Mouse (Mus musculus): ENCODE data around the gene Tacr2. TPM values are rescaled to one million over a fixed set of nuclear protein-coding genes. Genes with fewer than 3 reads are reported as not detected.
A peak's percentile ranks its signal among the peaks of the same experiment; 100 is the strongest.

Gene Tacr2
- polyA plus RNA-seq (2014; fragmentation: Nextera tagmentation; extraction: Ambion mirVana): not detected in 2 replicates

GRCm38 (mm10) chr10:62252000-62252488 is at the start of gene Tacr2:
Gene Tacr2 (plus strand): TSS chr10:62252438.
- Histone ChIP-seq H3K36me3 (ENCODE audit: control insufficient read depth, insufficient read depth, low read length) (no peaks in the 10 kb centered on the region), H3K4me1 (ENCODE audit: control insufficient read depth, insufficient read depth, low read length) (no peaks in the 10 kb centered on the region), H3K27me3 (ENCODE audit: control insufficient read depth, insufficient read depth, low read length) (no peaks in the 10 kb centered on the region), H3K9ac (ENCODE audit: low read length) (no peak within 1 kb of the TSS), H3K9me3 (ENCODE audit: control insufficient read depth, low read length) (no peaks in the 10 kb centered on the region), H3K4me3 (ENCODE audit: low read depth, low read length) (no peak within 1 kb of the TSS), H3K4me2 (ENCODE audit: low read depth, severe bottlenecking) (no peak within 1 kb of the TSS), H3K27ac (replicated peaks; ENCODE audit: low read depth, low read length) (no peak within 1 kb of the TSS)
- 52% methylated on average over 12 of the region's 12 CpGs for WGBS
- no peak for DNase-seq (ENCODE audit: low spot score)
- no peak for ATAC-seq (ENCODE audit: insufficient number of reproducible peaks, low FRiP score, low TSS enrichment, low read depth)

DNA sequence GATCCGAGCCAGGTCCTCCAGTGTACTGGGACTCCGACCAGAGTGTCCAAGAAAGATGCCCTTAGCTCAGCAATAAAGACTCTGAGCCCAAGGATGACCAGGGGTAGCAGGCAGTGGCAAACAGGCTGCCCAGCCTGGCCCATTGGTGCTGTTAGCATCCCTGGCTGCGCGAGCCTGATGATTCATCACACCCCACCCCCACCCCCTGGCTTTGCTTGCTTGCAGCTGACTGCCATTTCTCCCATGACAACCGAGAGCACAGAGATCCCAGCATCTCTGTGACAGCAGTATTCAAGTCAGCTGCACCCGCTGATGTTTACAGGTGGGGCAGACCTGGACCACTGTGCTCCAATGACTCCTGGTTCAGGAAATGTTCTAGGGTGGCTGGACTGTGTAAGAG is 49.7 kb upstream of the Tacr2 start:
- Histone ChIP-seq H3K27me3 (ENCODE audit: control insufficient read depth, insufficient read depth, low read length) (no peaks in the 10 kb centered on the region), H3K36me3 (ENCODE audit: control insufficient read depth, insufficient read depth, low read length) (no peaks in the 10 kb centered on the region), H3K4me2 (ENCODE audit: low read depth, severe bottlenecking) (no peak overlapping the region), H3K9me3 (ENCODE audit: control insufficient read depth, low read length) (no peaks in the 10 kb centered on the region), H3K4me1 (ENCODE audit: control insufficient read depth, insufficient read depth, low read length) (no peaks in the 10 kb centered on the region), H3K27ac (replicated peaks; ENCODE audit: low read depth, low read length) (no peak overlapping the region), H3K4me3 (ENCODE audit: low read depth, low read length) (no peak overlapping the region), H3K9ac (ENCODE audit: low read length) (no peak overlapping the region)
- 74% methylated on average over 6 of the region's 6 CpGs for WGBS
- DNase-seq (ENCODE audit: low spot score) (no peak), ATAC-seq (ENCODE audit: insufficient number of reproducible peaks, low FRiP score, low TSS enrichment, low read depth) (no peak)

DNA sequence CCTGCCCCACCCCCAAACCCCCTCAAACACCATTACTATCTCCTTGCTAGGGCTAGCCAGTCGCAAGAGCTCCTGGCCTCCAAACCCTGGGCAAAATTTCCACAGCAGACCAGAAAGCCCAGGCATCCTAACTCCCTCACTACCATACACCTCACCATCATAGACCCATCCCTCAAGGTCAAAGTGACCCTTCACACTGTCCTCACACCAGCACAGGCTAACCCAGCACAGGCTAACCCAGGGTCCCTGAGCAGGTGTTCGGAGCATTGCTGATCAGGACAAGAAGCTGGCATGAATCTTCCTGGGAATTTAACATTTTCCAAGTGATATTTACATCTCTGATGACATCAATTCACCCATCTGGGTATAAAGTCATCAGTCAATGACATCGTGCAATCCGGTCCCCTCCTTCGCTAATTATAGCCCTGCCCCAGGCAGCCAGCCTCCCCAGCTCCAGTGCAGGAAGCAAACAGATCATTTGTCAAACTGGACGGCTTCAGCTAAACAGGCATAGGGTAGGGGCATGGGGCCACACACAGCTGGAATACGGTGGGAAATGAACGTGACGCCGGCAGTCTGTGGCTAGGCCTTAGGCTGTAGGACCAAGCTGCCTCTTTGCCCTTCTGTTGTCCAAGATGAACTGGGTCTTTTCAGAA is 43.9 kb upstream of the Tacr2 start:
- H3K4me1 ChIP-seq (ENCODE audit: control insufficient read depth, insufficient read depth, low read length): no peaks in the 10 kb centered on the region; the same call in 1 of the 2 replicates
- H3K9ac ChIP-seq (ENCODE audit: low read length): no peak overlapping the region
- H3K27me3 ChIP-seq (ENCODE audit: control insufficient read depth, insufficient read depth, low read length): no peaks in the 10 kb centered on the region
- no peak overlapping the region for H3K4me3 ChIP-seq (ENCODE audit: low read depth, low read length)
- H3K27ac ChIP-seq (replicated peaks; ENCODE audit: low read depth, low read length): no peak overlapping the region
- 28% methylated on average over 10 of the region's 10 CpGs for WGBS
- no peak overlapping the region for H3K4me2 ChIP-seq (ENCODE audit: low read depth, severe bottlenecking)
- no peak for DNase-seq (ENCODE audit: low spot score)
- ATAC-seq (ENCODE audit: insufficient number of reproducible peaks, low FRiP score, low TSS enrichment, low read depth): no peak
- no peaks in the 10 kb centered on the region for H3K9me3 ChIP-seq (ENCODE audit: control insufficient read depth, low read length)
- H3K36me3 ChIP-seq (ENCODE audit: control insufficient read depth, insufficient read depth, low read length): no peaks in the 10 kb centered on the region

DNA sequence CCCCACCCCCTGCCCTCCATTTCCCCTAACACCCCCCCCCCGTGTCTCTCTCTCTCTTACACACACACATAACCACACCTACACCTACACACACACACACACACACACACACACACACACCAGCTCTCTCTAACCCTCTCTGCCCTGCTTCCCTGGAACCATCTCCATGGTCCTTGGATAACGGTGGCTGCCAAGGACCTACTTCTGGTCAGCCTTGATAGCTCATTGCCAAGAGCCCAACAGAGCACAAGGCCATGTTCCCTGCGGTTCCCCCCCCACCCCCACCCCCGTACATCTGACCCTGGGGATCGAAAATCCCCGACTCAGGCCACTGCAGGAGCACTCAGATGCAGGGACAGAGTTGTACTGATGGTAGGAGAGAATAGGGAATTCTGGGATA is 40.9 kb upstream of the Tacr2 start:
- Histone ChIP-seq H3K9ac (ENCODE audit: low read length) (no peak overlapping the region), H3K9me3 (ENCODE audit: control insufficient read depth, low read length) (no peaks in the 10 kb centered on the region), H3K27me3 (ENCODE audit: control insufficient read depth, insufficient read depth, low read length) (no peaks in the 10 kb centered on the region), H3K4me1 (ENCODE audit: control insufficient read depth, insufficient read depth, low read length) (no peaks in the 10 kb centered on the region; the same call in 1 of the 2 replicates), H3K36me3 (ENCODE audit: control insufficient read depth, insufficient read depth, low read length) (no peaks in the 10 kb centered on the region), H3K4me3 (ENCODE audit: low read depth, low read length) (no peak overlapping the region), H3K27ac (replicated peaks; ENCODE audit: low read depth, low read length) (no peak overlapping the region), H3K4me2 (ENCODE audit: low read depth, severe bottlenecking) (no peak overlapping the region)
- WGBS: 79% methylated on average over 5 of the region's 6 CpGs
- DNase-seq (ENCODE audit: low spot score) (no peak), ATAC-seq (ENCODE audit: insufficient number of reproducible peaks, low FRiP score, low TSS enrichment, low read depth) (no peak)

- 54% methylated on average over 5 of the region's 5 CpGs for WGBS
- Histone ChIP-seq H3K4me2 (ENCODE audit: low read depth, severe bottlenecking) (no peak overlapping the region), H3K36me3 (ENCODE audit: control insufficient read depth, insufficient read depth, low read length) (no peaks in the 10 kb centered on the region), H3K4me1 (ENCODE audit: control insufficient read depth, insufficient read depth, low read length) (no peaks in the 10 kb centered on the region; the same call in 1 of the 2 replicates), H3K27me3 (ENCODE audit: control insufficient read depth, insufficient read depth, low read length) (no peaks in the 10 kb centered on the region), H3K9me3 (ENCODE audit: control insufficient read depth, low read length) (no peaks in the 10 kb centered on the region), H3K27ac (replicated peaks; ENCODE audit: low read depth, low read length) (0 out of 2 replicates have a peak overlapping the region, but pooled peaks have one; percentile 30), H3K9ac (ENCODE audit: low read length) (no peak overlapping the region), H3K4me3 (ENCODE audit: low read depth, low read length) (no peak overlapping the region)
- ATAC-seq (ENCODE audit: insufficient number of reproducible peaks, low FRiP score, low TSS enrichment, low read depth): no peak
- DNase-seq (ENCODE audit: low spot score): no peak
Measured at GRCm38 (mm10) chr10:62215169-62215616, 37.0 kb upstream of the Tacr2 start.

GRCm38 (mm10) chr10:62215633-62216032 is 36.6 kb upstream of the Tacr2 start:
- Histone ChIP-seq H3K4me2 (ENCODE audit: low read depth, severe bottlenecking) (no peak overlapping the region), H3K9ac (ENCODE audit: low read length) (no peak overlapping the region), H3K27ac (replicated peaks; ENCODE audit: low read depth, low read length) (0 out of 2 replicates have a peak overlapping the region, but pooled peaks have one; percentile 30), H3K4me1 (ENCODE audit: control insufficient read depth, insufficient read depth, low read length) (no peaks in the 10 kb centered on the region; the same call in 1 of the 2 replicates), H3K4me3 (ENCODE audit: low read depth, low read length) (no peak overlapping the region), H3K27me3 (ENCODE audit: control insufficient read depth, insufficient read depth, low read length) (no peaks in the 10 kb centered on the region), H3K9me3 (ENCODE audit: control insufficient read depth, low read length) (no peaks in the 10 kb centered on the region), H3K36me3 (ENCODE audit: control insufficient read depth, insufficient read depth, low read length) (no peaks in the 10 kb centered on the region)
- ATAC-seq (ENCODE audit: insufficient number of reproducible peaks, low FRiP score, low TSS enrichment, low read depth) (no peak), DNase-seq (ENCODE audit: low spot score) (no peak)
- 93% methylated on average over 8 of the region's 8 CpGs for WGBS

DNA sequence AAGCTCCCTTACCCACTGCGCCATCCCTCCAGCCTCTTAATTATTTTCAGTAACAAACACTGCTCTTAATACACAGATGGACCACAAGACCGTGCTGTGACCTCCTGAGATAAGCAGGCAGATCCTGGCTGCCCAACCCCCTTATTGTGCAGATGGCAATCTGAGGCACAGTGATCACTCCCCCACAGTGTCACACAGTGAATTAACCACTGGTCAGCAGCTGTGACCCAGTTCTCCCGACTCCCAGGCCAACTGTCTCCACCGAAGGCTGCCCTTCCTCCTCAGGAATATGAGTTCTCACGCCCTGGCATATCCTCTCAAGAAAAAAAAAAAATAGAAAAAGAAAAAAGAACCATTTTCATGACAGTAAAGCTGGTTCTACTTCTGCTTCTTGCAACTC is 35.6 kb upstream of the Tacr2 start:
- H3K4me3 ChIP-seq (ENCODE audit: low read depth, low read length): no peak overlapping the region
- 66% methylated on average over 5 of the region's 5 CpGs for WGBS

DNA sequence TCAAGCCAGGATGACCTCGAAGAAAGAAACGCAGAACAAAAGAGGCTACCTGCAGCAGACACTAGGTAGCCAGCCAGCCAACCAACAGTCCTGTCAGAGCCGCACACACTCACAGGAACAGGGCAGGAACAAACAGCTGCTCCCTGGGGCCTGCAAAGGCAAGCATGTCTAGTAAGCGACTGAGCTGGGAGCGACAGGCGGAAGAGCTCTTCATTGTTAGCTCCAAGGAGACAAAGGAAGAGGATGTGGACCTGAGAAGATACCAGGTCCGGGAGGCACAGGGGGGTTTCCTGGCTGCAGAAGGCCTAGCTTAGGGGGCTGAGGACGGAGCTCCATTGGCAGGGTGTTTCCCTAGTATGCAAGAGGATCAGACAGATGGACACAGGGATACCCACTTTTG is 35.0 kb upstream of the Tacr2 start:
- H3K27ac ChIP-seq (replicated peaks; ENCODE audit: low read depth, low read length): no peak overlapping the region
- no peak overlapping the region for H3K9ac ChIP-seq (ENCODE audit: low read length)
- ATAC-seq (ENCODE audit: insufficient number of reproducible peaks, low FRiP score, low TSS enrichment, low read depth) (no peak), DNase-seq (ENCODE audit: low spot score) (no peak)
- no peaks in the 10 kb centered on the region for H3K36me3 ChIP-seq (ENCODE audit: control insufficient read depth, insufficient read depth, low read length)
- H3K4me3 ChIP-seq (ENCODE audit: low read depth, low read length): no peak overlapping the region
- no peaks in the 10 kb centered on the region for H3K9me3 ChIP-seq (ENCODE audit: control insufficient read depth, low read length)
- no peaks in the 10 kb centered on the region for H3K27me3 ChIP-seq (ENCODE audit: control insufficient read depth, insufficient read depth, low read length)
- WGBS: 81% methylated on average over 8 of the region's 8 CpGs
- H3K4me2 ChIP-seq (ENCODE audit: low read depth, severe bottlenecking): no peak overlapping the region
- H3K4me1 ChIP-seq (ENCODE audit: control insufficient read depth, insufficient read depth, low read length): no peaks in the 10 kb centered on the region

More for the DNA sequence above, 35.6 kb upstream of the Tacr2 start:
- no peak overlapping the region for H3K27ac ChIP-seq (replicated peaks; ENCODE audit: low read depth, low read length)
- no peaks in the 10 kb centered on the region for H3K9me3 ChIP-seq (ENCODE audit: control insufficient read depth, low read length)
- no peaks in the 10 kb centered on the region for H3K27me3 ChIP-seq (ENCODE audit: control insufficient read depth, insufficient read depth, low read length)
- H3K4me1 ChIP-seq (ENCODE audit: control insufficient read depth, insufficient read depth, low read length): no peaks in the 10 kb centered on the region
- H3K36me3 ChIP-seq (ENCODE audit: control insufficient read depth, insufficient read depth, low read length): no peaks in the 10 kb centered on the region
- H3K4me2 ChIP-seq (ENCODE audit: low read depth, severe bottlenecking): no peak overlapping the region
- no peak overlapping the region for H3K9ac ChIP-seq (ENCODE audit: low read length)
- DNase-seq (ENCODE audit: low spot score) (no peak), ATAC-seq (ENCODE audit: insufficient number of reproducible peaks, low FRiP score, low TSS enrichment, low read depth) (no peak)
